Mouse (Mus musculus): ENCODE data around the gene Tecpr2.

DNA sequence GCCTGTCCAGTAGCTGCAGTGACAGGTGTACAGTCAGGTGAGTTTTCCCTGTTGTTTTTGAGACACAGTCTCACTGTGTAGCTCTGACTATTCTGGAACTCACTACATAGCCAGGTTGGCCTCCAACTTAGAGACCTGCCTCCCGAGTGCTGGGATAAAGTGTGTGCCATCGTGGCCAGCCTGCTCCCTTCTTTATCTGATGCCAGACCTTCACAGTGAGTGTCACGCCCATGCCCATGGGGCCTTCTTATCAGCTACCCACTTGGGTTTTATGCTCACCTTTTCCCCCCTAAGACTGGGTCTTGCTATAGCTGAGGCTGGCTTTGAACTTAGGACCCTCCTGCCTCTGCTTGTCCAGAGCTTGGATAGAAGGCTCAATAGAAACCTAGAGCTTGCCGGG is 19.0 kb upstream of the Tecpr2 start:
- TF ChIP-seq MAFK (IDR thresholded peaks at IDR 0.05; ENCODE audit: insufficient read depth, low read depth, low read length) (no peak), ZNF384 (IDR thresholded peaks at IDR 0.05; ENCODE audit: low read depth, low read length) (no peak), ZC3H11A (IDR thresholded peaks at IDR 0.05; ENCODE audit: borderline replicate concordance, low read depth, low read length) (no peak), CHD2 (IDR thresholded peaks at IDR 0.05; ENCODE audit: low read depth, low read length) (no peak), HCFC1 (IDR thresholded peaks at IDR 0.05; ENCODE audit: borderline replicate concordance, insufficient read depth, low read length) (no peak)

Measured in ES-E14 (cell line).